8 mouse cellular contexts compared by ENCODE assay signal in the genomic region with DNA sequence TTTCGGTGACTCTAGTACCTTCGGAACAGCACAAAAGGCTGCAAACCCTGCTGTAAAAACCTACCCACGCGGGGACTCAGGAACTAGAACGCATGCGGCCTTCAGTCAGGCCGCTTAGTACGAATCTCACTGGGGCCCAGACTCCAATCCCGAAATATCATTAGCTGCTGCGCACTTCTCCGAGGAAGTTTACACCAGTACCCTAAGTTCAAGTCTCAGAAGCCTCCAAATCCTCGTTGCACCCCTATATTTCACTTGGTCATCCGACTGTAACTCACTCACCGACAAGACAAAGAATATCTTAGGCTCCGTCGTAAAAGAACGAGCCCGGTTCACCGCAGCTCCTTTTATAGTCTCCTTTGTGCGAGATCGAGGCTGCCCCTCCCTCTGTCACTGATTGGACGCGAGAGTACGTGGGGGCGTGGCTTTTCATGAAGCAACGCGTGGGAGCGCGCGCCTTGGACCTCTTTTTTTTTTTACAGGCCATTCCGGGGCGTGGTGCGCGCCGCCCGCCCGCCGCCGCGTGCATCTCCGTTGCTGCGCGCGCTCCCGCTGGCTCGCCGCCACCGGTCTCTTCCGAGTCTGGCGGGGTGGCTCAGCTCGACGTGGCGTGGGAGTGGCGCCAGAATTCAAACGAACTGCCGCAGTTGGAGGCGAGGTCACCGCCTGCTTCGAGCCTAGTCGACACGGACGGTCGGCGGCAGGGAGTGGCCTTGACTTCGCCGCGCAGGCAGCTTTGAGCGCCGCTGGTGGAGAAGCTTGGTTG. TPM values are rescaled to one million over a fixed set of nuclear protein-coding genes. Genes with fewer than 3 reads are reported as not detected.
A peak's percentile ranks its signal among the peaks of the same experiment; 100 is the strongest.
DNase-seq lines count a peak whose midpoint lies in the region; ATAC-seq and TF ChIP-seq lines count a peak whose summit lies in the region.

No protein-coding gene starts in this region.

- H3K4me2 ChIP-seq in forebrain, embryonic 13.5 days: peak overlapping the region; percentile 76
- H3K4me2 ChIP-seq in liver, postnatal 0 days (ENCODE audit: low read depth, low read length): peak overlapping the region; percentile 93
- H3K4me2 ChIP-seq in neural tube, embryonic 14.5 days (ENCODE audit: low read depth, low read length): peak overlapping the region; percentile 78

- H3K27me3 ChIP-seq in E14TG2a.4 (ENCODE audit: insufficient read depth, low read length): no peaks in the 10 kb centered on the region
- H3K27me3 ChIP-seq in forebrain, embryonic 13.5 days: no peaks in the 10 kb centered on the region
- H3K27me3 ChIP-seq in liver, postnatal 0 days (ENCODE audit: insufficient read depth, low read length): no peaks in the 10 kb centered on the region
- no peaks in the 10 kb centered on the region for H3K27me3 ChIP-seq in neural tube, embryonic 14.5 days (ENCODE audit: control insufficient read depth, insufficient read depth, low read length)

- intact Hi-C loops in heart, postnatal 10 days (cut with DNase I): loop anchor here (1.0 to 2.0 kb wide), 3 partner anchors 24 to 84 kb away; a partner anchor contains a TSS

- peak overlapping the region; percentile 98 for H3K4me3 ChIP-seq in E14TG2a.4 (replicated peaks; ENCODE audit: low read length)
- peak overlapping the region; percentile 84 for H3K4me3 ChIP-seq in forebrain, embryonic 13.5 days
- peak overlapping the region; percentile 82 for H3K4me3 ChIP-seq in liver, postnatal 0 days (ENCODE audit: low read depth, low read length)
- peak overlapping the region; percentile 45 for H3K4me3 ChIP-seq in neural tube, embryonic 14.5 days (ENCODE audit: low read depth, low read length)

- TF ChIP-seq CTCF in E14TG2a.4 (conservative IDR thresholded peaks at IDR 0.05; ENCODE audit: low read length): no peak
- TF ChIP-seq CTCF in liver, postnatal 0 days (IDR thresholded peaks at IDR 0.05; ENCODE audit: low read depth): peak; percentile 64

- peak; percentile 98 for DNase-seq in c-Kit-positive CD71-positive TER-119-positive erythroid progenitor cells, embryonic 14.5 days (ENCODE audit: low spot score)
- DNase-seq in heart, postnatal 10 days: peak; percentile 97 to 99
- DNase-seq in large intestine, adult 2 months (ENCODE audit: low read depth, low spot score): peak; percentile 93
- peak; percentile 98 for DNase-seq in liver, postnatal 0 days
- peak; percentile 99 for DNase-seq in testis, postnatal 10 days (ENCODE audit: low spot score)

- peaks cover 35% of the 10 kb centered on the region for H3K4me1 ChIP-seq in E14TG2a.4 (replicated peaks; ENCODE audit: low read depth, low read length)
- peaks cover 23% of the 10 kb centered on the region for H3K4me1 ChIP-seq in forebrain, embryonic 13.5 days
- peaks cover 13% of the 10 kb centered on the region for H3K4me1 ChIP-seq in liver, postnatal 0 days (ENCODE audit: insufficient read depth)
- peaks cover 12% of the 10 kb centered on the region for H3K4me1 ChIP-seq in neural tube, embryonic 14.5 days (ENCODE audit: control insufficient read depth, insufficient read depth, low read length)

- under 1% methylated on average over 69 of the region's 69 CpGs for WGBS in forebrain, embryonic 13.5 days
- under 1% methylated on average over 69 of the region's 69 CpGs for WGBS in large intestine, adult 2 months
- WGBS in liver, postnatal 0 days (ENCODE audit: insufficient replicate concordance): 2% methylated on average over 63 of the region's 69 CpGs
- under 1% methylated on average over 61 of the region's 69 CpGs for WGBS in neural tube, embryonic 14.5 days

- H3K9ac ChIP-seq in forebrain, embryonic 13.5 days: peak overlapping the region; percentile 97
- H3K9ac ChIP-seq in liver, postnatal 0 days (replicated peaks): peak overlapping the region; percentile 88
- H3K9ac ChIP-seq in neural tube, embryonic 14.5 days (replicated peaks; ENCODE audit: low read depth, low read length): peak overlapping the region; percentile 67

- peak; percentile 87 for ATAC-seq in forebrain, embryonic 13.5 days
- peak; percentile 95 for ATAC-seq in liver, postnatal 0 days
- peak; percentile 91 for ATAC-seq in neural tube, embryonic 14.5 days (ENCODE audit: low read depth)

- H3K36me3 ChIP-seq in E14TG2a.4 (ENCODE audit: insufficient read depth, low read length): peaks cover 31% of the 10 kb centered on the region
- peaks cover 15% of the 10 kb centered on the region for H3K36me3 ChIP-seq in forebrain, embryonic 13.5 days (ENCODE audit: poor library complexity, severe bottlenecking)
- peaks cover 12% of the 10 kb centered on the region for H3K36me3 ChIP-seq in liver, postnatal 0 days (replicated peaks; ENCODE audit: insufficient read depth, low read length)
- H3K36me3 ChIP-seq in neural tube, embryonic 14.5 days (ENCODE audit: control insufficient read depth, insufficient read depth, low read length): peaks cover 15% of the 10 kb centered on the region

- H3K9me3 ChIP-seq in E14TG2a.4 (ENCODE audit: low read length): no peaks in the 10 kb centered on the region
- no peaks in the 10 kb centered on the region for H3K9me3 ChIP-seq in forebrain, embryonic 13.5 days (replicated peaks)
- no peaks in the 10 kb centered on the region for H3K9me3 ChIP-seq in liver, postnatal 0 days (ENCODE audit: low read length)
- H3K9me3 ChIP-seq in neural tube, embryonic 14.5 days (ENCODE audit: control insufficient read depth, low read length): no peaks in the 10 kb centered on the region

- TF ChIP-seq EP300 in liver, postnatal 0 days (IDR thresholded peaks at IDR 0.05; ENCODE audit: low read depth): peak; percentile 9; the same call in 1 of the 2 replicates

- peak overlapping the region; percentile 94 for H3K27ac ChIP-seq in forebrain, embryonic 13.5 days
- H3K27ac ChIP-seq in liver, postnatal 0 days (ENCODE audit: low read depth): peak overlapping the region; percentile 94
- H3K27ac ChIP-seq in neural tube, embryonic 14.5 days (ENCODE audit: low read depth, low read length): peak overlapping the region; percentile 74

RNA-seq across cellular contexts. Expression of a gene that starts 25.1 kb away (rescaled TPM):
- polyA plus RNA-seq in forebrain, embryonic 13.5 days (2015; fragmentation: Nextera tagmentation; extraction: Ambion mirVana): 12.4 and 13.6 TPM in 2 replicates
- total RNA-seq in heart, postnatal 10 days (2021): 1 to 10 TPM; 7.1 to 7.2 TPM
- polyA plus RNA-seq in large intestine, adult 2 months (2012; rRNA removed): 2.8 and 3.4 TPM in 2 replicates
- polyA plus RNA-seq in liver, postnatal 0 days (2015; fragmentation: Nextera tagmentation; extraction: Ambion mirVana): 4.5 and 4.6 TPM in 2 replicates
- 20.8 and 21.2 TPM in 2 replicates for polyA plus RNA-seq in neural tube, embryonic 14.5 days (2014; fragmentation: Nextera tagmentation; extraction: Ambion mirVana)

RNA-seq across cellular contexts. Expression of a gene that starts 40.4 kb away (rescaled TPM):
- 128 and 131 TPM in 2 replicates for polyA plus RNA-seq in forebrain, embryonic 13.5 days (2015; fragmentation: Nextera tagmentation; extraction: Ambion mirVana)
- total RNA-seq in heart, postnatal 10 days (2021): 10 to 100 TPM; 79.1 to 80.1 TPM
- 3.7 and 4.1 TPM in 2 replicates for polyA plus RNA-seq in large intestine, adult 2 months (2012; rRNA removed)
- 25.6 and 27.3 TPM in 2 replicates for polyA plus RNA-seq in liver, postnatal 0 days (2015; fragmentation: Nextera tagmentation; extraction: Ambion mirVana)
- polyA plus RNA-seq in neural tube, embryonic 14.5 days (2014; fragmentation: Nextera tagmentation; extraction: Ambion mirVana): 86.6 and 87.8 TPM in 2 replicates

RNA-seq across cellular contexts. Expression of a gene that starts 57.9 kb away (rescaled TPM):
- 0.22 and 0.34 TPM in 2 replicates for polyA plus RNA-seq in forebrain, embryonic 13.5 days (2015; fragmentation: Nextera tagmentation; extraction: Ambion mirVana)
- under 1 TPM in 1 of 2 experiments, not detected in 1; 0.15 TPM for total RNA-seq in heart, postnatal 10 days (2021)
- polyA plus RNA-seq in large intestine, adult 2 months (2012; rRNA removed): not detected in 2 replicates
- polyA plus RNA-seq in liver, postnatal 0 days (2015; fragmentation: Nextera tagmentation; extraction: Ambion mirVana): 0.05 TPM in 1 of 2 replicates, not detected in the other
- 0.21 and 0.29 TPM in 2 replicates for polyA plus RNA-seq in neural tube, embryonic 14.5 days (2014; fragmentation: Nextera tagmentation; extraction: Ambion mirVana)

Comparison
In these comparisons a context has a peak if more than half of its experiments do, and no peak if none do; other contexts are left out.
1. Peak in every context shown above with its lines: DNase-seq, ATAC-seq, H3K4me3 ChIP-seq and H3K27ac ChIP-seq.
2. H3K4me3 ChIP-seq: peak in every context shown above with its lines; median percentile 98 in E14TG2a.4; 84 in forebrain, embryonic 13.5 days; 82 in liver, postnatal 0 days; 45 in neural tube, embryonic 14.5 days.